Mouse (Mus musculus) forelimb bud, embryonic 11.5 days (tissue): Measurements from ENCODE around the gene Rdm1.

Experiments
- DNase-seq: peaks from one replicate; pipeline ENCODE4 v3.0.0-alpha.2; 2012; ENCODE audit warnings: low read depth, low spot score

The Rdm1 gene

DNA sequence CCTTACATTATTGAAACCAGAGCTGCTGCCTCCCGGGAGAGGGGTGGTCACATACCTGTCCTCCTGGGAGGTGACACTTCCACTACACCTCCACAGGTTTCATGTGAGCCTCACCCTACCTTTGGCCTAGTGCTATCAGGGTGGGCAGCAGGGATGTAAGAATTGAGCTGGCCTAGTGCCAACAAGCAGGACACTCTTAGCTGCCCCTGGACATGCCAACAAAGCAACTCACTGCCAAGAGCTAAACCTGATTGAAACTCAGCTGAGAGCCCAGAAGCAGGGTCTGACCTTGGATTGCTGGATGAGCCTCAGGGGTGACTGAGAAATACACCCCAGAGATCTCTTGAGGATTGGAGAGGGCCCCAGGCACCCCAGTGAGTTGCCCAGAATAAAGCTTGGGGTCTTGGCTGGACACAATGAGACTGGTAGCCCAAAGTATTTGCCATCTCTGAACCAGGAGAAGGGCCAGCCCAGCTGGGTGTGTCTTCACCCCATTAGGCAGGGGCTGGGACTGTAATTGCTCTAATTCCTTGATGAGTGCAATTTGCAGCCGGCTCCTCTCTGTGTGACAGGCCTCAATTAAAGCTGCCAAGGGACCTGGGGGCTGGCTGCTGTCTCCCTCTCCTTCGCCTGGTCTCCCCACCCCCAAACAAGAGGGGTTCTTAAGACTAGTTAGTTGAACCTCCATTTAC is 53.8 kb downstream of the Rdm1 start:
- no peak for DNase-seq

DNA sequence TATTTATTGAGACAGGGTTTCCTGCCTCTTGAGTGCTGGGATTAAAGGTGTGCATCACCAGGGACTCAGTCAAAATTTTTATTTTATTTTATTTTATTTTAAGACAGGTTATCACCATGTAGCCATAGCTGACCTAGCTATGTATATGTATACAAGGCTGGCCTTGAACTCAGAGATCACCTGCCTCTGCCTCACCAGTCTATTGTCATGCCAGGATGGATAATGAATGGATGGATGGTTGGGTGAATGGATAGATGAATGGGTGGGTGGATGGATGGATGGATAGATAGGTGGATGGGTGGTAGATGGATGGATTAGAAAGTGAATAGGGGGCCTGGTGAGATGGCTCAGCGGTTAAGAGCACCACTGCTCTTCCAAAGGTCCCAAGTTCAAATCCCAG is 55.0 kb downstream of the Rdm1 start:
- no peak for DNase-seq

DNA sequence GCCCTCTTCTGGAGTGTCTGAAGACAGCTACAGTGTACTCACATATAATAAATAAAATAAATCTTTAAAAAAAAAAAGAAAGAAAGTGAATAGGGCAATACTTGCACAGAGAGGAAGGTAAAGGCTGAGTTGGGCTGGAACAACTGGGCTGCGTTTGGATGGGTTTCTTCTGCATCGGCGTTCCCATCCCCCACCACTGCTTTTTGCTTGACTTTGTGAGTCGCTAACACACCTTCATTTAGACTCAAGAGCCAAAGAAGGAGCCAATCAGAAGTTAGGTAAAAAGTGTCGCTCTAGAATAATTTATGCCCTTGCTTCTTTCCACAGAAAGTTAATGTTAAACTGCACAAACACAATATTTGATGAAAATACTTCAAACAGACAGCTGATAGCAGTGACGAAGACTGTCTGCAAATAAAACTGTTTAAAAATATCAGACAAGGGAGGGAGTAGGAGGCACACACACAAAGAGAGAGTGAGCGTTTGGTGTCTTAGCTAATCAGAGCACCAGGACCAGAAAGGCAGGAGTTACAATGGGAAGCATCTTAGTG is 55.5 kb downstream of the Rdm1 start:
- DNase-seq: no peak
